Mouse (Mus musculus) forebrain, embryonic 10.5 days (tissue): ENCODE data around the gene Lrrc27. TPM values are rescaled to one million over a fixed set of nuclear protein-coding genes. Genes with fewer than 3 reads are reported as not detected.
A peak's percentile ranks its signal among the peaks of the same experiment; 100 is the strongest.

Experiments used
- DNase-seq: peaks from one replicate; pipeline ENCODE4 v3.0.0-alpha.2; 2017; ENCODE audit warnings: low spot score; ENCODE audit errors: extremely low spot score
- H3K27ac ChIP-seq: fragments of 300-500 bp; sonication (generic); 2 replicates; pipeline ENCODE4 v1.5.1; 2016; ENCODE audit warnings: mild to moderate bottlenecking
- H3K27me3 ChIP-seq: fragments of 300-500 bp; sonication (generic); 2 replicates; pipeline ENCODE4 v1.6.1; 2016; ENCODE audit warnings: mild to moderate bottlenecking; ENCODE audit not compliant: poor library complexity, severe bottlenecking
- H3K36me3 ChIP-seq: fragments of 300-500 bp; sonication (generic); replicated peaks from 2 replicates; pipeline ENCODE4 v1.6.1; 2016; ENCODE audit warnings: mild to moderate bottlenecking, moderate library complexity
- H3K4me1 ChIP-seq: fragments of 300-500 bp; sonication (generic); 2 replicates; pipeline ENCODE4 v1.6.1; 2016
- H3K4me3 ChIP-seq: fragments of 300-500 bp; sonication (generic); 2 replicates; pipeline ENCODE4 v1.5.1; 2016; ENCODE audit warnings: mild to moderate bottlenecking, moderate library complexity
- H3K9me3 ChIP-seq: fragments of 300-500 bp; sonication (generic); 2 replicates; pipeline ENCODE4 v1.6.1; 2016; ENCODE audit warnings: mild to moderate bottlenecking, moderate library complexity
- whole genome bisulfite sequencing: fragments of 180-500 bp; shearing (Covaris S2); methylation state at CpG from one replicate; pipeline ENCODE4 v1.1.7; 2016; 5-methylcytosine and 5-hydroxymethylcytosine counted together
- polyA plus RNA-seq: library from polyadenylated mRNA; unstranded; fragments of >200 nt; fragmentation: Nextera tagmentation; extraction: Ambion mirVana; gene quantifications from 2 replicates; pipeline ENCODE4 v1.2.1, GENCODE M21; 2016

The Lrrc27 gene
- polyA plus RNA-seq, 1 experiment from 2014 or later = 5.1 TPM

DNA sequence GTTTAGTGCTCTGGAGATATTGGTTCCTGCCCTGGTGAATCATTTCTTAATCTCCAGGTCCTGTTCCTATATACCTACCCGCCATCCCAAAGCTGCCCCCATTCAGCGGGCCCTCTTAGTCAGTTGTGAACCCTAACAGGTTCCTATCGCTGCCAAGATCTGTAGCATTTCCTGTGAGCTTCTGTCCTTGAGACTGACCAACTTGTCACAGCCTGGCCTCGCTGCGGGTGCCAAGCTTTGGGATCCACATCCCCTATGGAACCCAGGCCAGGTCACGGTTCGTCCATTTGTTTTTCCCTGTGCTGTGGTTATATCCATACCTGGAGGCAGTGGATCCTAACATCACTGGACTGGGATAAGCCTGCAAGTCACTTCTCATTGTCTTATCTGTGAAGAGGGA lies 39.8 kb downstream of the Lrrc27 start:
- no peaks in the 10 kb centered on the region for H3K9me3 ChIP-seq
- H3K4me3 ChIP-seq = no peak overlapping the region
- peaks cover 16% of the 10 kb centered on the region for H3K36me3 ChIP-seq
- 90% methylated on average over 7 of the region's 7 CpGs for WGBS
- H3K27me3 ChIP-seq = peaks cover 52% of the 10 kb centered on the region
- H3K27ac ChIP-seq = no peak overlapping the region
- peaks cover 36% of the 10 kb centered on the region for H3K4me1 ChIP-seq
- no peak for DNase-seq

DNA sequence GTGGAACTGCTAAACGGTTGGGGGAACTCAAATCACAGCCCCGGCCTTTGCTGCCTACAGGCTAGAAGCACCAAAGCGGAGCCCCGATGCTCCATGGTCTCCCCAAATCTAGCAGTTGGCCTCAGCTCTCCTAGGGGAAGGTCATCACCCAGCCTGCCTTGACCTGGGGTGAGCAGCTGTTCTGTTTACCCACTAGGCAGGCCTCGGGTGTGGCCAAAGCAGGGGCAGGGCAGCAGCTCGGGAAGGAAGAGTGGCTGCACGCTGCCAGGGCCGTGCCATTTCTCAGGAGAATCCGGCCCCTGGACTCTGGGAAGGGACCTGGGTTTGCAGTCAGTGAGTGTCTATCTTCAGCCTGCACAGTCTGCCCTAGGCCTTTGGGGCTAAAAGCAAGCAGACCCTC lies 40.2 kb downstream of the Lrrc27 start:
- Histone ChIP-seq H3K9me3 (no peaks in the 10 kb centered on the region), H3K27me3 (peaks cover 48% of the 10 kb centered on the region), H3K27ac (no peak overlapping the region), H3K4me1 (peaks cover 31% of the 10 kb centered on the region), H3K36me3 (peaks cover 16% of the 10 kb centered on the region), H3K4me3 (no peak overlapping the region)
- no peak for DNase-seq
- WGBS = 80% methylated on average over 9 of the region's 9 CpGs

DNA sequence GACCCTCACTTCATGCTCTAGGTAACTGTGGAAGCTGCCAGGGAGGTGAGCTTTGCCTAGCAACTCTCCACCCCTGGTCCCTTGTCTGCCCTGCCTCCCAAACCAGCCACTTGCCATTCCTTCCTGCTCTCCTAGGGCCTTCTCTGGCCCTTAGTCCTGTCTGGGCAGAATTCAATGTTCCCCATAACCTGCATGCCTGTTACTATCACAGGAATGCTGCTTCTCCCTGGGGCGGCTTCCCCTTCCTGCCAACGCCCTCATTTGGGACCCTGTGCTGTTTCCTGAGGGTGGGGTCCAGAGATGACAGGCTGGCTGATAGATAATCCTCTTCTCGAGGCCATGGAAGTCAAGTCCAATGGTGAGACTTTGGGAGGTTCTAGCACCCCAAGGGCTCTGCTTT lies 40.7 kb downstream of the Lrrc27 start:
- no peak overlapping the region for H3K4me3 ChIP-seq
- H3K36me3 ChIP-seq = peaks cover 16% of the 10 kb centered on the region
- H3K27me3 ChIP-seq = peaks cover 43% of the 10 kb centered on the region
- H3K9me3 ChIP-seq = no peaks in the 10 kb centered on the region
- WGBS = 76% methylated on average over 3 of the region's 3 CpGs
- no peak overlapping the region for H3K27ac ChIP-seq
- H3K4me1 ChIP-seq = peaks cover 27% of the 10 kb centered on the region
- DNase-seq = no peak

DNA sequence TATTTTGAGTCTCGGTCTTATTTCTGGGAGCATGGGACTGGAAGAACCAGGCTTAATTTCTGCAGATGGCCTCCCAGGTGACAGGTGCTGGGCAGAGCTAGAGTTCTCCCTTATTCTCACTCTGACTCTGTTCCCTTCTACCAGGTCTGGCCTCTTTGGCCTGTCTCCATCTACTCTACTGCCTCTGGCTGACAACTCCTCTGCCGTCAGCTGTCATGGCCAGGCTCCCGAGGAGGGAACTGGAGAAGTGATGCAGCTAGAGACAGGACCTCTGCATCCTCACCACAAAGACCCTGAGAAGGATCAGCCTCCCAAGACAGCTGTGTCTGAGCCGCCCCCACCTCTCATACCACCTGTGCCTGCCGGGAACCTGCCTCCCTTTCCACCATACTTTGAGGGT lies 41.8 kb downstream of the Lrrc27 start:
- Histone ChIP-seq H3K27ac (no peak overlapping the region), H3K27me3 (peaks cover 31% of the 10 kb centered on the region), H3K9me3 (no peaks in the 10 kb centered on the region), H3K4me3 (no peak overlapping the region), H3K4me1 (peaks cover 15% of the 10 kb centered on the region), H3K36me3 (peaks cover 16% of the 10 kb centered on the region)
- no peak for DNase-seq
- WGBS = 83% methylated on average over 5 of the region's 5 CpGs

DNA sequence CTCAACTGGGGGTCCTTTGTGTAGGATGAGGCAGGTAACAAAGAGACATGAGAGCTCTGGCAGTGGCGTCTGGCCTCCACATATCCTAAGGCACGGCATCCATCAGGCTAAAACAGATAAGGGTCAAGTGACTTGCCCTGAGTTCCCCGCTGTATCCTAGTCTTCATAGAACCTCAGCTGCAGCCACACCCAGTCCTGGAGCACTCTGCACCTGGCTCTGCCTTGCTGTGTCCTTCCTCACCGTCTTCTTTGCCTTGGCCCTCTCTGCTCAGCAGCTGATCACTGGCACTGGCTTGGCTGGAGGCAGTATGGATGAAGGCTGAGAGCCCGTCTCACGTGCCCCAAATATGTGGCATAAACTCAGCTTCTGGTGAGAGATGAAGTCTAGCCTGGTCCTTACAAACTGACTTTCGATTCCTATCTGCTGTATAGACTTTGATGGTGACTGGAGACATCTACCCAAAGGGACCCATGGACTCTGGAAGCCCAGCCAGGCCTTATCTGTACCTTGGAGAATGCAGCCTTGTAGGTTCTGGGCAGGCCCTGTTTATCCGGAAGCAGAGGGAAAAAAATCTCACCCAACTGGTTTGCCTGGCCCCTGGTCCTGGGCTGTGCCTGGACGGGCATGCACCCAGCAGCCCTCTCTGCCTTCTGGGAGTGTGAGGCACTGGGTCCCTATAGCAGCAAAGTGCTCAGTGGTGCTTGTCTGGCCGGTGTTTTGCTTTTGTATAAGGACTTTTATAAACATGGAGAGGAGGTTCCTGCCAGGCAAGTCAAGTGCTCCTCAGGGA lies 45.2 kb downstream of the Lrrc27 start:
- Histone ChIP-seq H3K27ac (no peak overlapping the region), H3K4me1 (peaks cover 5% of the 10 kb centered on the region)

DNA sequence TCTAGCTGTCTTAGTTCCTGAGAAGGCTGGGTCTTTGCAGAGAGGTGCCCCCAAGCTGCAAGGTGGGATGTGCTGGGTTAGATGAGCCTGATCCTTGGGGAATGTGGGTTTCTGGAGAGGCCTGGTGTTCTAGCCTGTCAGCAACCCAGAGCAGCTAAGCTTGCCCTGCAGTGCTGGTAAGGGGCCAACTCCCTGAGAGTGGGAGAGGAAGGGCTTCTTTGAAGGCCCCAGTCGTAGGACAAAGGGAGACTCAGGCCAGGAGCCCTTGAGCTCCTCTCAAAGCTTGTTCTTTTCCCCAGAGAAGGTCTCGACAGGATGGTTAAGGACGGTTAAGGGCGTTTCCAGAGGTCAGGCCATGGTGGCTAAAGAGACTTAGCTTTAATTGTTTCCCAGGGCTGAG lies 51.5 kb downstream of the Lrrc27 start:
- no peak overlapping the region for H3K4me3 ChIP-seq
- no peak for DNase-seq
- peaks cover 14% of the 10 kb centered on the region for H3K4me1 ChIP-seq
- 37% methylated on average over 4 of the region's 4 CpGs for WGBS
- no peaks in the 10 kb centered on the region for H3K27me3 ChIP-seq
- H3K9me3 ChIP-seq = 0 out of 2 replicates have a peak, but pooled peaks cover 3% of the 10 kb centered on the region
- 0 out of 2 replicates have a peak, but pooled peaks cover 2% of the 10 kb centered on the region for H3K36me3 ChIP-seq
- 0 out of 2 replicates have a peak overlapping the region, but pooled peaks have one; percentile 20 for H3K27ac ChIP-seq

More for the DNA sequence above, 45.2 kb downstream of the Lrrc27 start:
- Histone ChIP-seq H3K9me3 (0 out of 2 replicates have a peak, but pooled peaks cover 3% of the 10 kb centered on the region), H3K4me3 (no peak overlapping the region), H3K36me3 (peaks cover 18% of the 10 kb centered on the region), H3K27me3 (0 out of 2 replicates have a peak, but pooled peaks cover 3% of the 10 kb centered on the region)
- 76% methylated on average over 10 of the region's 10 CpGs for WGBS
- DNase-seq = no peak

DNA sequence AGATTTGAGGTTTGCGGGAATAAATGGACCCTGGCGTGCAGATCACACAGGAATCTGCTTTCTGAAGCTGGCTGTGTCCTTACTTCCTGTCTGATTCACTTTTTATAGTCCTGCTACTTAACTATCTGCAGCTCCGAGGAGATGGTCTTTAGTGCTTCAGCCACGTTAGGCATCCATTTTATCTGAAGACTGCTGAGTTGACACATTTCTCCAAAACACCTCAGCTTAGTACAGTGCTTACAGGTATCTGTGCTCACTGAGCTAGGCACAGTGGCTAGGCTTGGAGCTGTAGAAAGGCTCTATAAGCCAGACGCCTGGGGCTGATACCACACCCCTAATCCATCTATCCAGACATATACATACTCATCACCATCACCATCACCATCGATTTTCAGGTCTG lies 52.8 kb downstream of the Lrrc27 start:
- H3K9me3 ChIP-seq = 0 out of 2 replicates have a peak, but pooled peaks cover 3% of the 10 kb centered on the region
- H3K27ac ChIP-seq = no peak overlapping the region

DNA sequence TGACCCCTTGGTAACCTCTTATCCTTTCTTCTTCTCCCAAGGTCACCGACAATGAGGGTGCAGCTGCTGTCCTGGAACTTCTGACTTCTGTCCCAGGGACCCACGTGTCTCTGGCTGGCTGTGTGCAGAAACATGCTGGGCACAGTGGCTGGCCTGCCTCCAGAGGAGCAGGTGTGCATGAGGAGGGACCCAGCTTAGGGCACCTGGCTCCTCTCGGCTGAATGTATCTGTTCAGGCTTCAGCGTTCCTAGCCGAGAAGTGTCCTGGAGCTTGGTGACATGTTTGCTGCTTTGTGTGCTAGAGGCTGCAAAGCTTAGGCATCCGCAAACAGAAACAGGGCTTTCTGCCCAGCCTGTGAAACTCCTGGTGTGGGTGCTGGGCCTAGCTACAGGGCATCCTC lies 53.6 kb downstream of the Lrrc27 start:
- Histone ChIP-seq H3K4me3 (no peak overlapping the region), H3K27me3 (no peaks in the 10 kb centered on the region), H3K9me3 (no peaks in the 10 kb centered on the region), H3K27ac (no peak overlapping the region), H3K4me1 (peaks cover 14% of the 10 kb centered on the region), H3K36me3 (no peaks in the 10 kb centered on the region)
- WGBS = 79% methylated on average over 6 of the region's 6 CpGs
- no peak for DNase-seq

More for the DNA sequence above, 52.8 kb downstream of the Lrrc27 start:
- Histone ChIP-seq H3K4me1 (peaks cover 14% of the 10 kb centered on the region), H3K27me3 (no peaks in the 10 kb centered on the region), H3K4me3 (no peak overlapping the region), H3K36me3 (no peaks in the 10 kb centered on the region)
- no peak for DNase-seq
- 81% methylated on average over 6 of the region's 6 CpGs for WGBS

DNA sequence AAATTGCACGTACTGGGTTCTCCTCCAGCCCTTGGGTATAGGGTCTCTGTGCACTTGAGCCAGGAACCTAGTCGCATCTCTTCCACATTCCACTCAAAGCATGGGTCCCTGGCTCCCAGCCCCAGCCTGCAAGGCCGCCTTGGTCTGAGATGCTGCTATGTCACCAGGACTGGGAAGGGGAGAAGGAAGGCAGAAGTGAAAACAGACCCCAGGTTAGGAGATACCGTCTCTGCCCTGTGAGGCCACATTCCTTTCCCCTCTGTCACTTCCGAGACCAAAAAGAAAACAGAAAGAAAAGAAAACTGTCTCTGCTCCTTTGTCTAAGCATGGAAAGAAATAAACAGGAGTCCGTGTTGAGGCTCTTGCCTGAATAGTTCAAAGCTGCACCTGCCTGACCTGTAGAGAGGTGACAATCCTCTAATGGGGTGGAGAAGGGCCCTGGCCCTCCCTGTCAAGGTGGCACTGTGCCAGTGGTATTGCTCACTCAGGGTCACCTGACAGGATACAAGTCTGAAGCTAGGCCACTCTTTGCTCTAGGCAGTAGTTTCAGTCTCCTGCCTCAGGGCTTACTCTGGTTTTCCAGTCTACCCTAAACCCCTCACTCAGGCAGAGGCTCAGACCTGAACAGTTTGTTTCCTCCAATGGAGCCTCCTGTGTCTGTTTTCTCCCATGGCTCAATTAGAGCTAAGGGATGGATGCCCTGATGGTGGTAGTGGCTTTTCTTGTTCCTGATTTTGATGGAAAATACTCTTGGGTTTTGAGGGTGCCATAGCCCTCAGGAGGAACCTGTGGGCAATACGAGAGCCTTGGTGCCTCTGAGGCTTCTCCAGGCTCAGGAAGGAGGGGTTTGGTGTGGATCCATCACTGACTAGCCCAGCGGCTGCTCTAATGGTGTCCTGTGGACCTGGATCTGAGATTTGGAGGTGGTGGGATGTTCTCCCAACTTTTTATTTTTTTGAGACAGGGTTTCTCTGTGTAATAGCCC lies 54.4 kb downstream of the Lrrc27 start:
- Histone ChIP-seq H3K27ac (no peak overlapping the region), H3K4me1 (peaks cover 15% of the 10 kb centered on the region), H3K9me3 (no peaks in the 10 kb centered on the region), H3K36me3 (no peaks in the 10 kb centered on the region), H3K4me3 (no peak overlapping the region), H3K27me3 (no peaks in the 10 kb centered on the region)
- no peak for DNase-seq
- WGBS = 70% methylated on average over 8 of the region's 8 CpGs

DNA sequence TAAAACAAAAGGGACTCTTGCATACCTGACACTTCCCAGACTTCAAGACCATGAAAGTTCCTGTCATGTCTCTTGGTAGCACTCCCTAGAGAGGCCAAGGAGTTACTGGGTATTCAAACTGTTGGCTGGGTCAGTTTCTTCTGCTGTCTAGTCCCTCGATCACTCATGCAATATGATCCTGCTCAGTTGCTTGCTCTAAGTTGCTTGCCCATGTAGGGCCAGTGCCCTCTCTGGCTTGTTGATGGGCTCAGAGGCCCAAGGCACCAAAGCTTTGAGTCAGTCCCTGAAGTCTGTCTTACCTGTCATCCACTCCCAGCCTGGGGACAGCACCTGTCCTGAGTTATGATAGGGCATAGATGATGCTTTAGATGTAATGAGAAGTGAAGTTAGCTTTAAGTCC lies 58.0 kb downstream of the Lrrc27 start:
- no peak overlapping the region for H3K4me3 ChIP-seq
- peaks cover 22% of the 10 kb centered on the region for H3K4me1 ChIP-seq
- no peak overlapping the region for H3K27ac ChIP-seq
- no peak for DNase-seq
- no peaks in the 10 kb centered on the region for H3K36me3 ChIP-seq
- H3K27me3 ChIP-seq = no peaks in the 10 kb centered on the region
- no peaks in the 10 kb centered on the region for H3K9me3 ChIP-seq
- WGBS = 85% methylated on average over 1 of the region's 1 CpGs

DNA sequence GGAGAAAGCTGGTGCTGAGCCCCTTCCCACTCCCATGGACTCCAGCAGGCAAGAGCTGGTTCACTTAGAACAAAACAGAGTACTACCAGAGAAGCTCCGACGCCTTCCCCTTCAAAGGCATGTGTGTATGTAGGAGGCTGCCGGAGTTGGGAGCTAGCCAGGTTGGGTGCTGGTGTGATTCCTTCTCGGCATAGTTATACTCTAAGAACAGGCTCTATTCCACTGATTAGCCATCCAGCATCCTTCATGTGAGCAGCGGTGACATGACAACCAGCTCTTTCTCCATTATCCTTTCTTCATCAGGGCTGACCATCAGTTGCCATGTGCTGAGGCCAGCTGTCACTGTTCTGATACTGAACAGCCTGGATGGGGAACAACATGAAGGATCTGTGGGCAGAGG lies 59.1 kb downstream of the Lrrc27 start:
- DNase-seq = no peak
- Histone ChIP-seq H3K4me1 (peaks cover 17% of the 10 kb centered on the region), H3K36me3 (no peaks in the 10 kb centered on the region), H3K27me3 (no peaks in the 10 kb centered on the region), H3K4me3 (no peak overlapping the region), H3K27ac (no peak overlapping the region), H3K9me3 (no peaks in the 10 kb centered on the region)
- 89% methylated on average over 5 of the region's 5 CpGs for WGBS

DNA sequence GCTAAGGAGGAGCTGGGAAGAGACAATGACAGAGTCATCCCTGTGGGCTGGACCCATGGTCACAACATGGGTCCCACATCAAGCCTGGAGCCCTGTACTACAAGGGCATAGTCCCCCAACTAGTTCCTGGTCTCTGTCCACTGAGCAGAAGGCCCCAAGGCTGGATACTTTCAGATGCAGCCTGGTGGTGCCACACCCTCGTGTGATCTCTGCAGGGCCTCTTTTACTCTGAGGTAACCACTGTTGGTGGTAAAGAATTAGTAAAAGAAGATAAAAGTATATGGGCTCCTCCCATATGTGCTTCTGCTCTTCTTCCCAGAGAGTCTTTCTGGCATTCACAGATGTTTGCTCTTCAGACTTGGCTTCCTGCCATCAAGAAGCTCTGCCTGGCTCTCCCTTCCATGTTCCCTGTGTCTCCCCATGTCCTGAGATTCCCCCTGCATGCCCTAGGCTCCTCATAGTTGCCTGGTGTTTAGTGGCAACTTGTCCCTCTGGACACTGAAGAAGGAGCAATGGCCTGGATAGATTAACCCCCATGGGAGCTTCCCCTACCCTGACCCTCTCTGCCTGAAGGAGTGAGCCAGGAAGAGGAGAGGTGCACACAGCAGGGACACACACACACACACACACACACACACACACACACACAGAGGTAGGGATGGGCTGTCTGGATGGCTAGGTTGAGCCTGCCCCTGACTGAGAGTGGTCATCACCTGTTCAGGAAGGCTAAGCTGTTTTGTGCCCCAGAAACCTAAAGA lies 60.0 kb downstream of the Lrrc27 start:
- H3K9me3 ChIP-seq = no peaks in the 10 kb centered on the region

More for the DNA sequence above, 60.0 kb downstream of the Lrrc27 start:
- no peaks in the 10 kb centered on the region for H3K36me3 ChIP-seq
- H3K4me1 ChIP-seq = peaks cover 13% of the 10 kb centered on the region
- 0 out of 2 replicates have a peak overlapping the region, but pooled peaks have one; percentile 35 for H3K27ac ChIP-seq
- no peak for DNase-seq
- WGBS = 57% methylated on average over 1 of the region's 1 CpGs
- no peak overlapping the region for H3K4me3 ChIP-seq
- no peaks in the 10 kb centered on the region for H3K27me3 ChIP-seq
